Mouse (Mus musculus) ES-E14 (cell line): ENCODE results near the gene Gprc5c. TPM values are rescaled to one million over a fixed set of nuclear protein-coding genes. Genes with fewer than 3 reads are reported as not detected.
A peak's percentile ranks its signal among the peaks of the same experiment; 100 is the strongest.

Source experiments
- DNase-seq: peaks from one replicate; pipeline ENCODE4 v3.0.0-alpha.2; 2013; ENCODE audit warnings: low read depth, low spot score
- H3K27ac ChIP-seq: 2 replicates; pipeline ENCODE4 v1.5.1; 2012; ENCODE audit warnings: low read depth, mild to moderate bottlenecking, low read length, moderate library complexity, mixed read lengths; ENCODE audit not compliant: poor library complexity, insufficient read depth, severe bottlenecking
- H3K36me3 ChIP-seq: 2 replicates; pipeline ENCODE4 v1.6.1; 2012; ENCODE audit warnings: mild to moderate bottlenecking, low read length, moderate library complexity, mixed read lengths; ENCODE audit not compliant: control insufficient read depth, poor library complexity, insufficient read depth, severe bottlenecking
- H3K4me1 ChIP-seq, 2 experiments: fragments of 150-350 bp in 1 of 2; sonication (generic) in 1 of 2; 2 replicates each; pipeline ENCODE4 v1.6.1; 2012; ENCODE audit warnings: low read length in 2 of 2, mild to moderate bottlenecking in 1 of 2, mixed read lengths in 1 of 2; ENCODE audit not compliant: control insufficient read depth in 2 of 2, insufficient read depth in 2 of 2, poor library complexity in 1 of 2
- H3K4me3 ChIP-seq, 2 experiments: fragments of 150-350 bp in 1 of 2; sonication (generic) in 1 of 2; 2 replicates each; pipeline ENCODE4 v1.5.1; 2012; ENCODE audit warnings: low read length in 2 of 2, low read depth in 1 of 2, mild to moderate bottlenecking in 1 of 2, mixed read lengths in 1 of 2; ENCODE audit not compliant: insufficient read depth in 1 of 2, poor library complexity in 1 of 2, severe bottlenecking in 1 of 2
- H3K9ac ChIP-seq: 2 replicates; pipeline ENCODE4 v1.6.1; 2012; ENCODE audit warnings: low read depth, mild to moderate bottlenecking, low read length, mixed read lengths; ENCODE audit not compliant: poor library complexity, insufficient read depth, severe bottlenecking
- H3K9me3 ChIP-seq: fragments of 150-350 bp; sonication (generic); 2 replicates; pipeline ENCODE4 v1.6.1; 2012; ENCODE audit warnings: low read depth, mild to moderate bottlenecking, low read length; ENCODE audit not compliant: control insufficient read depth, insufficient read depth
- CHD2 ChIP-seq: IDR thresholded peaks from 2 replicates; pipeline ENCODE4 v1.6.1; 2014; ENCODE audit warnings: mild to moderate bottlenecking, low read depth, low read length, inconsistent platforms
- HCFC1 ChIP-seq: IDR thresholded peaks from 2 replicates; pipeline ENCODE4 v1.6.1; 2012; ENCODE audit warnings: low read length, inconsistent platforms, borderline replicate concordance; ENCODE audit not compliant: insufficient read depth
- MAFK ChIP-seq: IDR thresholded peaks from 2 replicates; pipeline ENCODE4 v1.6.1; 2014; ENCODE audit warnings: mild to moderate bottlenecking, low read depth, low read length, inconsistent platforms; ENCODE audit not compliant: insufficient read depth
- ZC3H11A ChIP-seq: IDR thresholded peaks from 2 replicates; pipeline ENCODE4 v1.6.1; 2012; ENCODE audit warnings: low read depth, mild to moderate bottlenecking, inconsistent platforms, low read length, borderline replicate concordance
- ZNF384 ChIP-seq: IDR thresholded peaks from 2 replicates; pipeline ENCODE4 v1.6.1; 2012; ENCODE audit warnings: low read depth, low read length, inconsistent platforms
- in situ Hi-C, 2 experiments: fragments of 600-800 bp; cut with MboI; formaldehyde crosslinking; loops; one replicate each; pipeline ENCODE4 v1.15.1; 2025; ENCODE audit warnings: low sequenced_read_pairs in 2 of 2, inconsistent platforms in 1 of 2; ENCODE audit not compliant: unreplicated experiment in 2 of 2
- total RNA-seq: library from RNA; depleted of rRNA; stranded (reverse); fragments of 300-350 nt; gene quantifications from 2 replicates; pipeline ENCODE4 v1.2.3, GENCODE M21; 2012

Gene Gprc5c
- total RNA-seq, 1 experiment: 35.9 TPM

- Histone ChIP-seq H3K4me3 (no peak overlapping the region), H3K27ac (no peak overlapping the region), H3K4me1 (peaks cover 4 to 22% of the 10 kb centered on the region in 2 experiments; a peak in 2 of 4 replicates), H3K9me3 (no peaks in the 10 kb centered on the region), H3K36me3 (no peaks in the 10 kb centered on the region), H3K9ac (no peak overlapping the region)
- TF ChIP-seq CHD2 (no peak), ZC3H11A (peak; percentile 95)
- DNase-seq: peak; percentile 81
- in situ Hi-C loops: no loop called here
These were observed 38.2 kb upstream of the Gprc5c start for GRCm38 (mm10) chr11:114812731-114813240.

- H3K27ac ChIP-seq: no peak overlapping the region
- TF ChIP-seq ZNF384 (no peak), HCFC1 (no peak), ZC3H11A (no peak), CHD2 (no peak), MAFK (no peak)
- DNase-seq: no peak
- H3K9ac ChIP-seq: no peak overlapping the region
- H3K9me3 ChIP-seq: no peaks in the 10 kb centered on the region
- H3K4me1 ChIP-seq: peaks cover 3 to 27% of the 10 kb centered on the region in 2 experiments; a peak in 2 of 4 replicates
- in situ Hi-C loops: loop anchor here (5.0 kb wide), 1 partner anchor 97 kb away; no protein-coding TSS in a partner anchor
- H3K36me3 ChIP-seq: no peaks in the 10 kb centered on the region
- no peak overlapping the region for H3K4me3 ChIP-seq
These were observed 35.9 kb upstream of the Gprc5c start for GRCm38 (mm10) chr11:114814873-114815592.

- Histone ChIP-seq H3K4me3 (no peak overlapping the region), H3K9me3 (no peaks in the 10 kb centered on the region), H3K36me3 (no peaks in the 10 kb centered on the region), H3K9ac (no peak overlapping the region), H3K4me1 (peaks cover 0 to 30% of the 10 kb centered on the region in 2 experiments; a peak in 1 of 4 replicates), H3K27ac (no peak overlapping the region; the same call in 1 of the 2 replicates)
- in situ Hi-C loops: loop anchor here (5.0 kb wide), 1 partner anchor 95 kb away; no protein-coding TSS in a partner anchor
- TF ChIP-seq CHD2: no peak
- no peak for TF ChIP-seq HCFC1
- TF ChIP-seq ZNF384: no peak
- TF ChIP-seq MAFK: no peak
- TF ChIP-seq ZC3H11A: no peak
- no peak for DNase-seq
These were observed 34.0 kb upstream of the Gprc5c start for GRCm38 (mm10) chr11:114816934-114817333.

- H3K9me3 ChIP-seq: no peaks in the 10 kb centered on the region
- no peak for TF ChIP-seq CHD2
- no peak for TF ChIP-seq HCFC1
- no peak for TF ChIP-seq ZNF384
- no peak for TF ChIP-seq MAFK
- TF ChIP-seq ZC3H11A: no peak
- no peak overlapping the region for H3K4me3 ChIP-seq
- H3K27ac ChIP-seq: no peak overlapping the region; the same call in 1 of the 2 replicates
- DNase-seq: no peak
- H3K9ac ChIP-seq: no peak overlapping the region
- H3K36me3 ChIP-seq: no peaks in the 10 kb centered on the region
- in situ Hi-C loops: loop anchor here (5.0 kb wide), 1 partner anchor 94 kb away; no protein-coding TSS in a partner anchor
- H3K4me1 ChIP-seq: peaks cover 0 to 35% of the 10 kb centered on the region in 2 experiments; a peak in 3 of 4 replicates
These were observed 32.8 kb upstream of the Gprc5c start for GRCm38 (mm10) chr11:114818185-114818584.
